Mouse (Mus musculus) liver, postnatal 0 days (tissue): ENCODE measurements around the gene Stat5b.

Experiments used
- CTCF ChIP-seq: sonication (generic); IDR thresholded peaks from 2 replicates; pipeline ENCODE4 v1.5.1; 2016; ENCODE audit warnings: antibody characterized with exemption, low read depth
- EP300 ChIP-seq: IDR thresholded peaks from 2 replicates; pipeline ENCODE4 v1.6.1; 2016; ENCODE audit warnings: antibody characterized with exemption, low read depth, mild to moderate bottlenecking

DNA sequence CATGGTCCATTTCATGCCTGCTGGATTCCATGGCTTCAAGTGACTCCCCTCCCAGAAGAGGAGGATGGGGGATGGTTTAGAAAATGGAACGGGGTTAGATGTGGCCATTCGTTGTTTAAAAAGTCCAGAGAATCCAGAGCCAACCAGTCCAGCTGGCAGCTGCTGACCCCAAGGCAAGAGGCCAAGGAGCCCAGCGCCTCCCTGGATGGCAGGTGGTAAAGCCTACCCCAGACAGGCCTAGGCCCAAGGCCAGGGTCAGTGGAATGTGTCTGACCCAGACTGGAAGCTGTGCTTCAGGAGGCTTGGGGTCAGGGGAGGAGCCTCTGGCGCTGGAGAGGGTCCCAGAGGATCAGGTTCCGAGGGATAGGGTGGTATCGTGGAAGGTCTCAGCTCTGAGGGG is 109.2 kb downstream of the Stat5b start:
- TF ChIP-seq EP300 (no peak), CTCF (no peak)
